Mouse (Mus musculus): ENCODE measurements at regions not wholly inside any gene's neighbourhood (a gene's known extent, or its start where the extent isn't known, plus 50 kb on each side); places are given as distances from the start of the nearest gene placed in this dataset.

DNA sequence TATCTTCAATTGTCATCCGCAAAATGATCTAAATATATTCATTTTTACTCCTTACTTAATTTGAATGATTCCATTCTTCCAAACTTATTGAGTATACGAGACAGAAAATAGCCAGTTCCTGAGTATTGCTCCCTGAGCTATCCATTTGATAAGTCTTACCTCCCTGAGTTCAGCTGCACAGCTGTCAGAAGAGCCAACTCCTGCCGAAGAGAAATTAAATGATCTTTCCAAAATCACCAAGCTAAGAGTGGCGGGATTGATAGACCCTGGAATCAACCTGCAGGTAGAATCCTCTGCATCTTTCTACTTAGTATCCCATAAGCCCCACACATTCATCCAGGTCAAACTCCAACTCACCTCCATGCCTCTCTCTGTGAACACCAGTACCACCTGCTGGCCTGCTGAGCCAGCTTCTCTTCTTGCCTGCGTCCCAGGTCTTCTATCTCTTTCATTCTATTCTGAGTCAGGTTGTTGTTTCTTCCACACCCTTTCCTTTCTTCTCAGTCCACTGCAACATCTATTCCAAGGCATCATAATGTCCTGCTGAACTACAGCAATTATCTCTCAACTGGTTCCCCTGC lies 124.2 kb downstream of the Cpeb2 start:
- no peaks in the 10 kb centered on the region for H3K36me3 ChIP-seq (ENCODE audit: control insufficient read depth, insufficient read depth, low read length)
- no peak overlapping the region for H3K9ac ChIP-seq (ENCODE audit: low read length)
- 92% methylated on average over 5 of the region's 5 CpGs for WGBS
- no peak overlapping the region for H3K27ac ChIP-seq (ENCODE audit: low read depth, low read length)
- DNase-seq (ENCODE audit: low spot score): no peak
- 0 out of 2 replicates have a peak, but pooled peaks cover 2% of the 10 kb centered on the region for H3K4me1 ChIP-seq (replicated peaks; ENCODE audit: control insufficient read depth, insufficient read depth, low read length)
- H3K4me3 ChIP-seq (ENCODE audit: low read depth, low read length): no peak overlapping the region
- no peak overlapping the region for H3K4me2 ChIP-seq (ENCODE audit: low read depth, low read length, severe bottlenecking)
- no peaks in the 10 kb centered on the region for H3K27me3 ChIP-seq (ENCODE audit: control insufficient read depth, insufficient read depth, low read length)
- no peaks in the 10 kb centered on the region for H3K9me3 ChIP-seq (ENCODE audit: control insufficient read depth, low read length)
- ATAC-seq (replicated peaks; ENCODE audit: low FRiP score): no peak

DNA sequence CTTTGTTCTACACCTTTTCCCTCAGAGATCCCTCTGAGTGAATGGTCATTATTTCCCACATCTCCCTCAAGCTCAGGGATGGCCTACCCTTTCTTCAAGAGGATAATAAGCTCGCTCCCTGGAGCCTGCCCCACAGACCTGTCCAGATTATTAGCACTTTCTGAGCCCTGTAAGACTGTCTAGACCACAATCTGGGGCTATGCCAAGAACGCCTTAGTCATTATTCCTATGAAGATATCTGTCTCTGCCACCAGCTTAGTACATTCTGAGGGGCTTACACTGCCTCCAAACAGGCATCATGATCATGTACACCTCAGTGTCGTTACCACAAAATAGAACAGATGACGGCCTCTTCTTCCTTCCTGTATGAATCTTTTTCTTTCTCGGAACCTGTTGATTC lies 124.9 kb downstream of the Cpeb2 start:
- H3K9ac ChIP-seq (ENCODE audit: low read length): no peak overlapping the region
- H3K9me3 ChIP-seq (ENCODE audit: control insufficient read depth, low read length): no peaks in the 10 kb centered on the region
- DNase-seq (ENCODE audit: low spot score): no peak
- H3K4me3 ChIP-seq (ENCODE audit: low read depth, low read length): no peak overlapping the region
- no peak overlapping the region for H3K27ac ChIP-seq (ENCODE audit: low read depth, low read length)
- H3K4me2 ChIP-seq (ENCODE audit: low read depth, low read length, severe bottlenecking): no peak overlapping the region
- no peaks in the 10 kb centered on the region for H3K27me3 ChIP-seq (ENCODE audit: control insufficient read depth, insufficient read depth, low read length)
- ATAC-seq (replicated peaks; ENCODE audit: low FRiP score): no peak
- 95% methylated on average over 5 of the region's 5 CpGs for WGBS
- 0 out of 2 replicates have a peak, but pooled peaks cover 2% of the 10 kb centered on the region for H3K4me1 ChIP-seq (replicated peaks; ENCODE audit: control insufficient read depth, insufficient read depth, low read length)
- no peaks in the 10 kb centered on the region for H3K36me3 ChIP-seq (ENCODE audit: control insufficient read depth, insufficient read depth, low read length)

- no peak for DNase-seq (ENCODE audit: low spot score)
- no peaks in the 10 kb centered on the region for H3K9me3 ChIP-seq (ENCODE audit: control insufficient read depth, low read length)
These were observed 126.2 kb downstream of the Cpeb2 start for GRCm38 (mm10) chr5:43358928-43359765.

DNA sequence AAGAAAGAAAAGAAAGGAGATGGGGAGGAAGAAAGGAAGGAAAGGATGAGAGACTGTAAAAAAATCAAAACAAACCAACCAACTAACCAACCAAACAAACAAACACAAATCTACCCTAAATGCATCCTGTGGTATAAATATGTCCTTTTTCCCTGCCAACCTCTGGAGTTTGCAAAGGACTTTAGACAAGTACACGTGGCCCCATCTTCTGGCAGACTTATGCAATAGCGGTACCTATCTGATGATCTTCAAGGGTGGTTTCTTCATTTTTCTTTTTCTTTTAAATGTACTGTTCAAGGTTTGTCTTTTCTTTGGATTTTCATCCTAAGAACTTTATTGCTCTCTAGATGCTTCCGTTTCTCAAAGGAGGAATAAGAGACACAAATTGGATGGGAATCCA lies 127.3 kb downstream of the Cpeb2 start:
- no peak for DNase-seq (ENCODE audit: low spot score)
- no peak for ATAC-seq (replicated peaks; ENCODE audit: low FRiP score)
- no peaks in the 10 kb centered on the region for H3K27me3 ChIP-seq (ENCODE audit: control insufficient read depth, insufficient read depth, low read length)

More at GRCm38 (mm10) chr5:43358928-43359765, 126.2 kb downstream of the Cpeb2 start:
- 0 out of 2 replicates have a peak, but pooled peaks cover 2% of the 10 kb centered on the region for H3K4me1 ChIP-seq (replicated peaks; ENCODE audit: control insufficient read depth, insufficient read depth, low read length)
- no peak overlapping the region for H3K9ac ChIP-seq (ENCODE audit: low read length)
- H3K36me3 ChIP-seq (ENCODE audit: control insufficient read depth, insufficient read depth, low read length): no peaks in the 10 kb centered on the region
- no peak overlapping the region for H3K27ac ChIP-seq (ENCODE audit: low read depth, low read length)
- ATAC-seq (replicated peaks; ENCODE audit: low FRiP score): no peak
- no peaks in the 10 kb centered on the region for H3K27me3 ChIP-seq (ENCODE audit: control insufficient read depth, insufficient read depth, low read length)
- H3K4me3 ChIP-seq (ENCODE audit: low read depth, low read length): no peak overlapping the region
- H3K4me2 ChIP-seq (ENCODE audit: low read depth, low read length, severe bottlenecking): no peak overlapping the region
- WGBS: 77% methylated on average over 7 of the region's 7 CpGs

GRCm38 (mm10) chr5:43361026-43361425 lies 128.1 kb downstream of the Cpeb2 start:
- Histone ChIP-seq H3K4me2 (ENCODE audit: low read depth, low read length, severe bottlenecking) (no peak overlapping the region), H3K9me3 (ENCODE audit: control insufficient read depth, low read length) (no peaks in the 10 kb centered on the region), H3K36me3 (ENCODE audit: control insufficient read depth, insufficient read depth, low read length) (no peaks in the 10 kb centered on the region), H3K27ac (ENCODE audit: low read depth, low read length) (no peak overlapping the region), H3K4me3 (ENCODE audit: low read depth, low read length) (no peak overlapping the region), H3K9ac (ENCODE audit: low read length) (no peak overlapping the region), H3K27me3 (ENCODE audit: control insufficient read depth, insufficient read depth, low read length) (no peaks in the 10 kb centered on the region), H3K4me1 (replicated peaks; ENCODE audit: control insufficient read depth, insufficient read depth, low read length) (no peaks in the 10 kb centered on the region)
- DNase-seq (ENCODE audit: low spot score) (no peak), ATAC-seq (replicated peaks; ENCODE audit: low FRiP score) (no peak)
- 92% methylated on average over 1 of the region's 1 CpGs for WGBS

More for the DNA sequence above, 127.3 kb downstream of the Cpeb2 start:
- no peak overlapping the region for H3K4me3 ChIP-seq (ENCODE audit: low read depth, low read length)
- no peak overlapping the region for H3K9ac ChIP-seq (ENCODE audit: low read length)
- H3K4me1 ChIP-seq (replicated peaks; ENCODE audit: control insufficient read depth, insufficient read depth, low read length): no peaks in the 10 kb centered on the region
- no peak overlapping the region for H3K27ac ChIP-seq (ENCODE audit: low read depth, low read length)
- no peaks in the 10 kb centered on the region for H3K9me3 ChIP-seq (ENCODE audit: control insufficient read depth, low read length)
- 50% methylated on average over 3 of the region's 3 CpGs for WGBS
- H3K4me2 ChIP-seq (ENCODE audit: low read depth, low read length, severe bottlenecking): no peak overlapping the region
- H3K36me3 ChIP-seq (ENCODE audit: control insufficient read depth, insufficient read depth, low read length): no peaks in the 10 kb centered on the region

- Histone ChIP-seq H3K36me3 (ENCODE audit: control insufficient read depth, insufficient read depth, low read length) (no peaks in the 10 kb centered on the region), H3K9ac (ENCODE audit: low read length) (no peak overlapping the region), H3K9me3 (ENCODE audit: control insufficient read depth, low read length) (no peaks in the 10 kb centered on the region), H3K27ac (ENCODE audit: low read depth, low read length) (no peak overlapping the region), H3K4me3 (ENCODE audit: low read depth, low read length) (no peak overlapping the region), H3K4me2 (ENCODE audit: low read depth, low read length, severe bottlenecking) (no peak overlapping the region), H3K27me3 (ENCODE audit: control insufficient read depth, insufficient read depth, low read length) (no peaks in the 10 kb centered on the region), H3K4me1 (replicated peaks; ENCODE audit: control insufficient read depth, insufficient read depth, low read length) (no peaks in the 10 kb centered on the region)
- 79% methylated on average over 1 of the region's 1 CpGs for WGBS
- ATAC-seq (replicated peaks; ENCODE audit: low FRiP score) (no peak), DNase-seq (ENCODE audit: low spot score) (no peak)
These were observed 139.4 kb downstream of the Cpeb2 start for GRCm38 (mm10) chr5:43372385-43372784.

DNA sequence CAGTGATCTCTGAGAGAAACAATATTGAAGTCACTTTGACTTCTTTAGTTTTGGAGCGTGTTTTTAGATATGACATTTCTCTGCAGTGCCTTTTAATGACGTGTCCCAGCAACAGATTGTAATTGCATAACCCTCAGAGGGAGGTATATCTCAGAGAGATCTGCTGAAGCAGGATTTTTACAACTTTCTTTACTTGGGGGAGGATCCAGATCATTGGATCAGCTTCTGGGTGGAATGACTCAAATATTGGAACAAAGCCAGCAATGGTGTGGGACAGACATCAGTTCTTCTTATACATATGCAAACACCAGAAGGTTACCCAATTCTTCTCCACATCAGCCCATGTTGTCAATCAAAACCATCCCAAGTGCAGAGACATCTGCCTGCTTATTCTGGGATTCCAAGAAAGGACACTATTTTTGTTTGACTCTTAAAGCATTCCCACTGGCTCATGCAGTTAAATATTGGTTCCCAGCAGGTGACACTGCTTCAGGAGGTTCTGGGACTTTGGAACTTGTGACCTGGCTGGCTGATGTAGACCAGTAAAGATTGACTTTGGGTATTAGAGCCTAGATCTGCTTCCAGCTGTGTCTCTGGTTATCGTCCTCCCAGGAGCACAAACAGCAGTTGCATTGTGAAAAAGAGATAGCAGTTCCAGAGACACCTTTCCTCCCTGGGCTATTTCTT lies 130.5 kb upstream of the C1qtnf7 start:
- Histone ChIP-seq H3K36me3 (ENCODE audit: control insufficient read depth, insufficient read depth, low read length) (no peaks in the 10 kb centered on the region), H3K4me1 (replicated peaks; ENCODE audit: control insufficient read depth, insufficient read depth, low read length) (no peaks in the 10 kb centered on the region), H3K4me2 (ENCODE audit: low read depth, low read length, severe bottlenecking) (no peak overlapping the region), H3K9me3 (ENCODE audit: control insufficient read depth, low read length) (no peaks in the 10 kb centered on the region), H3K27ac (ENCODE audit: low read depth, low read length) (no peak overlapping the region), H3K27me3 (ENCODE audit: control insufficient read depth, insufficient read depth, low read length) (no peaks in the 10 kb centered on the region), H3K4me3 (ENCODE audit: low read depth, low read length) (no peak overlapping the region), H3K9ac (ENCODE audit: low read length) (no peak overlapping the region)
- 86% methylated on average over 3 of the region's 3 CpGs for WGBS
- ATAC-seq (replicated peaks; ENCODE audit: low FRiP score) (no peak), DNase-seq (ENCODE audit: low spot score) (no peak)

GRCm38 (mm10) chr5:43390997-43391396 lies 124.3 kb upstream of the C1qtnf7 start:
- H3K4me3 ChIP-seq (ENCODE audit: low read depth, low read length): no peak overlapping the region
- H3K36me3 ChIP-seq (ENCODE audit: control insufficient read depth, insufficient read depth, low read length): no peaks in the 10 kb centered on the region
- WGBS: 19% methylated on average over 2 of the region's 2 CpGs
- H3K27me3 ChIP-seq (ENCODE audit: control insufficient read depth, insufficient read depth, low read length): no peaks in the 10 kb centered on the region
- DNase-seq (ENCODE audit: low spot score) (no peak), ATAC-seq (replicated peaks; ENCODE audit: low FRiP score) (no peak)
- no peaks in the 10 kb centered on the region for H3K9me3 ChIP-seq (ENCODE audit: control insufficient read depth, low read length)
- H3K4me1 ChIP-seq (replicated peaks; ENCODE audit: control insufficient read depth, insufficient read depth, low read length): no peaks in the 10 kb centered on the region
- no peak overlapping the region for H3K27ac ChIP-seq (ENCODE audit: low read depth, low read length)
- no peak overlapping the region for H3K4me2 ChIP-seq (ENCODE audit: low read depth, low read length, severe bottlenecking)
- no peak overlapping the region for H3K9ac ChIP-seq (ENCODE audit: low read length)

Measured in forebrain, embryonic 11.5 days (tissue).